Mouse (Mus musculus) layer of hippocampus, adult 9-10 months (tissue): ENCODE measurements at regions not wholly inside any gene's neighbourhood (a gene's known extent, or its start where the extent isn't known, plus 50 kb on each side); places are given as distances from the start of the nearest gene placed in this dataset.

Experiments
- DNase-seq: peaks from one replicate; pipeline ENCODE4 v3.0.0; 2022; ENCODE audit warnings: low spot score

GRCm38 (mm10) chr8:49236021-49236821, 392.5 kb upstream of the Tenm3 start:
- DNase-seq = no peak

DNA sequence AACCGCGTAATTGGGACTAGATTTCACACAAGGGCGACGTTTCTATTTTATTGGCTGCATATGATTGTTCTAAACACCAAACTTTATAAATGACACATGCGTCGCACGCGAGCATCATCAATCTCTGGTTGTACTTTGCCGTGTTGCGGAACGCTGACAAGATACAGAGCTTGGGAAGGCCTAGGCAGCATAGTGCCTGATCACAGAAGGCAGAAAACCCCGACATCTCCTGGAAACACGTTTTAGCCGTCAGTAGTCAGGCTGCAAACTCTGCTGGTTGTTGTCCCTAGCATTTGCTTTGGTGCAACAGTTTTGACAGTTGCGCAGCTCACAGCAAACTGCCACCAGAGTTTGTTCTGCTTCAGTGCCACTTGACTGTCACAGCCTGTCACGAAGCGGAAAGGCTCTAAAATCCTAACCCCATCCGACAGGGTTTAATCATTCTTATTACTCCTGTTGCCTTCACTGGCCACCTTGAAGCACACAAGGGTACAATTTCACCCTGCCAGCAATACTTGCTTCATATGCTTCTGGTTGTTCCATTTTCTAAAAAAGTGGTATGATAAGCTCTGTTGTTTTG, 380.2 kb upstream of the Tenm3 start:
- no peak for DNase-seq

- no peak for DNase-seq
Observed at GRCm38 (mm10) chr8:49195333-49195640, 351.5 kb upstream of the Tenm3 start.

DNA sequence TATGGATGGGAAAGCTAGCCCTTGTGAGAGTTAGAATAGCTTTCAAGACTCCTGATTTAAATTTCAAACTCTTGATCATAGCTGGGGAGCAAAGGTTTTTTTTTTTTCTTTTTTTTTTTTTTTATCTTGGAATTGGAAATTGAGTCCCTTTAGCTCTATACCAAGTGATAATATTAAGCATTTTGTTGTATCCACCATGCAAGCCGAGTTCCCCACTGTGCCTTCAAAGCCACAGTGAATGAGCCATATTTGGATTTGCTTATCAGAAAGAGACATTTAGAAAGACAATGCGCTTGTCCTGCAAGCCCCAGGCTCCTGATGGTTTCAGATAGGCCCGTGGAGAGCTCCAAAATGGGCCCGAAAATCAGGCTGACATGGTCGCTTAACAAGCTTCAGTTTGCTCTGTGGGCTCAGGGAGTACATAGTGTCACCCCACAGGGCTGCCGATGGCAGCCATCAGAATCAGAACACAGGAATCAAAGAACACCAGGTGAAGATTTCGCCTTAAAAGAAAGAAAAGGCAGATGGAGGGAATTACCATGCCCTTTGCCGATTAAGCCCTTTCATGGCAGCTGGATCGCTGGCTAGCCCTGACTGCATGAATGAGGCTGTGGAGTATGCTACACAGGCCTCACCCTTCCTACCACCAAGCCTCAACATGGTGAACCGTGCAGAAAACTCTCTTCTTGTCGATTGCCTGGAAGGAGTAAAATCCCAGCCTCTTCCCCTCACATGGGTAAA, 351.0 kb upstream of the Tenm3 start:
- DNase-seq = no peak

DNA sequence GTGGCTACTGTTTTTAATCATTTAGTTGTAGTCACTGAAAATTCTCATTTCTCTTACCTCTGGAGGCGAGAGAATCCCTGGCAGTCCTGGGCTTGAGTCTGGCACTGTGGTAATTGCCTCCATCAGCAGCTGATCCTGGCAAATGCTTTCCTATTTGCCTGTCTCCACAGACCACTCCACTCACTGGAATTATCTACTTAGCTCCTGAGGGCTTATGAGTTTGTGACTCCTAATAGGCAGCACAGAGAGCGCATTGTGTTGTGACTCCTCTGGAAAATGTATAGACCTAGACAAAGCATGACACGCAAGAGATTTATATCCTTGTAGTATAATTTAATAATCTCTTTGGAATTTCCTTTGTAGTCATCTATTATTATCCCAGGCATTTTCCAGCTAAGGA, 343.1 kb upstream of the Tenm3 start:
- no peak for DNase-seq

- DNase-seq = no peak
Observed at GRCm38 (mm10) chr8:49175386-49175785, 331.6 kb upstream of the Tenm3 start.

DNA sequence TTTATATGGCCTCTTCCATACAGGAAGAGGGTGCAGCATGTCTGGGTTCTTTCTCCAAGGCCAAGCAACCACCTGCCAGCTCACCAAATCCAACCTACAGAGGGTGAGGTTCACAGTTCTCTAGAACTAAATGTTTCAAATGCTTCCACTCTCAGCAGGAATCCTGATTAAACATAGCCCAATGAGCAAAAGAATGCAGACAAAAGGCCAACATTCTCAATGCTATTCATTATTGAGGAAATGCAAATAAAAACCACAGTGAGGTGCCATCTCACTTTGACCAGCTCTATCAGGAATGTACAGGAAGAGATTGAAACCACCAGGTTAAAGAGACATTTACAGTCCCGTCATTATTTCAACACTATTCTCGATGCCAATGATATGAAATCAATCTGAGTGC, 331.2 kb upstream of the Tenm3 start:
- DNase-seq = no peak

DNA sequence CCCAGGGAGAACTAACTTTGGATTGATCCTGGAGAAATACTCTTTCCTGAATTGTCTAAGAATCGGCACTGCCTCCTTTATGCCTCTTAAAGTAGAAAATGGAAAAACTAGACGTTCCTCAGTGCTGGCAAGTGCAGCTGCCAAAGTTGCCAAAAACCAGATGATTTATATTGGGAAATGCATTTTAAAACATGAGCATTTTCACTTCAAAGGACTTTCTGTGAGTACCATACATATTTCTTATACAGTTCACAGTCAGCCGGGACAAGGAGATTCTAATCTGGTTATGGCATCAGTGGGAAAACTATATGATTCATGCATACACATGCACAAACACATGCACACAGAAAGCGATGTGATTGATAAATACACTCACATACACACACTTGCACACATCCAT, 315.6 kb upstream of the Tenm3 start:
- no peak for DNase-seq

DNA sequence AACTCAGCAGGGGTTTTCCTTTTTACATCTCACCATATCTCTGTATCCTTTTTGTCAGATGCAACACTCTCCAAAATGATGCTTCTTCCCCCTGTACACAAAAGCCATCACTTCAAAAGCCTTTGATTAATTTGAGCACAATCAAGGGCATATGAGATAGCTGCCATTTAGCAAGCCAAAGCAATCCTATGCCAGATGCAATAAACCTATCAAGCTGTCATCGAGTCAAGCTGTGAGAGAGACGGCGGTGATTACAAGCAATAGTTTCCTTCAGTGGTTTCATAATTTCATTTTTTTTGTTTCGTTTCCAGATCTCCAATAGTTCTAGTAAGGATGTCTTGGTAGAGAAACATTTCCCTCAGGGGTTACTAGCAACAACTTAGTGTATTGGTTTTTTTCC, 314.4 kb upstream of the Tenm3 start:
- no peak for DNase-seq

- DNase-seq = no peak
Observed at GRCm38 (mm10) chr8:49136503-49137044, 292.8 kb upstream of the Tenm3 start.

- no peak for DNase-seq
Observed at GRCm38 (mm10) chr8:49109095-49109494, 265.3 kb upstream of the Tenm3 start.

DNA sequence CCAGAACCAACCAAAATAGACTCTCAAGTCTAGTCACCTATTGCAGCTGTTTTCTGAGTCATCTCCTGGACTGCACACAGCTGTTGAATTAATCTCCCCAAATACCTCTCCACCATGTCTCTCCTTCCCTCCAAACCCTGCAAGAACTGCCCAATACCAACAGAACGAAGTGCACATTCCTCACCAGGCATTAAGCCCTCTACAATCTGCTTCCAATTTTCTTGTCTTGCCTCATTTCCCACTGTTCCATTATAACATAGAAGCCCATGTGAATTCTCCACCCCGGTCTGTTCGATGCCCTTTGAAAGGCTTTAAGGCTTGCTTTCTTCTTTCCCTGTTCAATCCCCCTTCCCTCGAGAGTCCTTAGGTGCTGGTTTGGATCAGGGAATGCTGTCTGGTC, 264.9 kb upstream of the Tenm3 start:
- no peak for DNase-seq

DNA sequence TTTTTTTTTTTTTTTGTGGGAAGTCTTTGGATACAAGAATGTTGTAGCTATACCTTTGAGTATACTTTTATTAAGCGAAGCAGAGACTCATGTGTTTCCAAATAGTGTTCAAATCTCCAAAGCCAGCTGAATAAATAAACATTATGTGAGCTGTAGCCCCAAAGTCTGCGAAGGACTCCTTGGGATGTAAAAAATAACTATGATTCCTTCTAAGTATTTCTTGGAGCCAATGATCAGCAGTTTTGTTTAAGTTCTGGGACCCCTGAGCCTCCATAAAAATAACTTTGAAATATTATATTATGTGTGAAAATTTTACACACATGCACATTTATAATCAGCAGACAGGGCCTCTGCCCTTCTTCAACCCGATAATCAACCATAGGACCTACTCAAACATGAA, 262.8 kb upstream of the Tenm3 start:
- DNase-seq = no peak

- DNase-seq = no peak
Observed at GRCm38 (mm10) chr8:49101156-49101555, 257.4 kb upstream of the Tenm3 start.

DNA sequence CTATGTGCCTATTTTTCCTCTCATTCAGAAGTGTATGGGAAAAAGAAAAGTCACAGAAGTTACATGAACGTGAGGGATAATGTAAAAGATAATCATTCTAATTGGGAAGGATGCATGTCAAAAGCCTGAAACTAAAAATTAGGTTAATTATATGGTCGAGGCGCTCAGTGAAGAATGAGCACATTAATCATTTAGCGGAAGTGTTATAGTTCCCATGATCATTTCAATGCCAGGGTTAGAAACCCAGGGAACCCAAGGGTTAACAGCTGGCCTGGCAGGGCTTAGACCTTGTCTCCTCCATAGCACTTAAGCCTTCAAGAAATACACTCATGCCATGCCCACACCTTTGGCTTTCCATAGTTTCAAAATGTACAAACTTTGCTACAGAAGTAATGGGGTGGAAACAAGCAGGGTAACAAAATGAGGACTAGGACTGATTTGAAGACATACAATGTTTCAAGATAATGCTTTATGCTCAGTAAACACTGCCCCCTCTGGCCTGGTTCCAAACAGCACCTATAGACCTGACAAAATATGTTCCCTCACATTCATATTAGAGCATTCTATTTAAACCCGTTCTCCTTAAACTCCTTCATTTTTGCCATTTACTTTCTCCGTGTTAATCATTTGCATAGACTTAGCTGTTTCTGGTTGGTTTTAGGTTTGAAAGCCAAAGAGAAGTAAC, 240.6 kb upstream of the Tenm3 start:
- DNase-seq = no peak

DNA sequence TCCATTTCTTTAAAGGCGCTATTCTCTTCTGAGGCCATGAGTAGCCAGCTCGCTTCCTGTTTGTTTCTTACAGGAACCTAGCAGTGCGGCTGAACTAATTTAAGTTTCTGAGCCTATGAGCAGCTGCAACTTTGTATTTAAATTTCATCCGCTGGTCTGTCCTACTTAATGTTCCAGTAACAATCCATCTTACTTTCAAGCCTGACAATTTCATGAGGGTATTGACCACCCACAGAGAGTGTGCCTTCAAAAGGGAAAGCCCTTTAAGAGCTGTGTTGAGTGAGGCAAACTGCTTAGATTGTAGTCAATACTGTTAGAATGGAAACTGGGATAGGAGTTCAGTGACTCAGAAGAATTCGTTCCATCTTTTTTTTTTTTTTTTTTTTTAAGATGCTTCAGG, 225.7 kb upstream of the Tenm3 start:
- no peak for DNase-seq

DNA sequence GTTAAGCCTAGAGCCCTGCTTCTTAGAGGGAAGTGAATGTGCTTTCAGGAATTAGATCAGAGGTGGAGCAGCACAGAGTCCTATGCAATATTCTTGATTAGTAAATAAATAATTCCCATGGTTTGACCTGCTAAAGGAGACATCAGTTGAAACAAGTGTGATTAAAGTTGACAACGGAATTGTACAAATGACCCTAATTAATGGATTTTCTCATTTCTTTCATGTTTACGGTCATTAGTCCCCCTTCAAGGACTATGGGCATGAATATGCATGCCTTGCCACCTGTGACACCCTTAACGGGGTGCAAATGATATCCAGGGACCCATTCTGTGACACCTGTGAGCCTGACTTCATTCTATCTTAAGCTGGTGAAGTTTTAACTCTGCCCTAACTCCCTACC, 219.5 kb upstream of the Tenm3 start:
- DNase-seq = no peak

- no peak for DNase-seq
Observed at GRCm38 (mm10) chr8:49043236-49043635, 199.5 kb upstream of the Tenm3 start.

GRCm38 (mm10) chr8:49035970-49036700, 192.4 kb upstream of the Tenm3 start:
- DNase-seq = no peak

DNA sequence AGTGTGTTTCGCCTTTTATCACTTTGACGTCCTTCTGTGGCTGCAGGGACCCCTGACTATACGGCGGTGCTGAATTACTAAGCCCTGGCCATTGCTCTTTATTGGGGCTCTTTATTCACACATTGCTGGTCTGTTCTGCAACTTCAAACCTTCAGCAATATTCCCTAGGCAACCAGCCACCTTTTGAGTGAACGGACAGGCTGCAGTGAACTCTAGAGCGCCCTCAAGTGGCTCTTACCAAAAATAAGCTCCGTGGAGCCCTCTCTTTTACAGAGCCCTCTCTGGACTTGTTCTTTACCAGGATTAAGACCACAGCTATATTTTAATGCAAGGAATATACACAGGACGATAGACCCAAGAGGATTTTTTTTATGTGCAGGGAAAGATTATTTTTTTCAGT, 191.8 kb upstream of the Tenm3 start:
- DNase-seq = peak; percentile 36

DNA sequence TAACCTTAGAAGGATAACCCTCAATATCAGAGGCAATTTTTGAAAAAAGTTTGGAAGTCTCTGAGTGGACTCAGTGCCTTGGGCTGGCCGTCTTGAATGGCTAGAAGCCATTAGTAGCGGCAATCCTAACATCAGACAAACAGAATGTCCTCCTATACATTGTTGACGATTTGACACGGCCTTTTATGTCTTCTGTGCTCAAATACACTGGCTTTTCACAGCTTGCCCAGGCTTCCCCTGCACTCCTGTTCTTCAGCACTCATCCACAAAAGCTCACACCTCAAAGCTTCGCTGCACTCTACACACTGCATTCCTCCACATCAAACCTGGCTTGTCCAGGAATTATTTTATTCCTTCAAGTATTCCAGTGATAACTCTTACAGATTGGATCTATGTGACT, 186.5 kb upstream of the Tenm3 start:
- DNase-seq = no peak

- no peak for DNase-seq
Observed at GRCm38 (mm10) chr8:49017741-49018140, 174.0 kb upstream of the Tenm3 start.
